Mouse (Mus musculus) CH12.LX (cell line): Measurements from ENCODE around the gene Fgfr2. TPM values are rescaled to one million over a fixed set of nuclear protein-coding genes. Genes with fewer than 3 reads are reported as not detected.

Experiments used
- DNase-seq: peaks from one replicate; pipeline ENCODE4 v3.0.0-alpha.2; 2013; ENCODE audit errors: extremely low read depth
- H3K27ac ChIP-seq: 2 replicates; pipeline ENCODE4 v1.5.1; 2012; ENCODE audit warnings: low read depth, mild to moderate bottlenecking, control low read depth, moderate library complexity; ENCODE audit not compliant: insufficient read depth
- H3K27me3 ChIP-seq: replicated peaks from 2 replicates; pipeline ENCODE3; 2012; ENCODE audit warnings: inconsistent platforms
- H3K36me3 ChIP-seq, 2 experiments: replicated peaks in 1 of 2; 2 replicates each; pipeline versions ENCODE3 to v1.6.1; 2012; ENCODE audit warnings: inconsistent platforms in 1 of 2, low read length in 1 of 2, mild to moderate bottlenecking in 1 of 2, mixed read lengths in 1 of 2, moderate library complexity in 1 of 2; ENCODE audit not compliant: control insufficient read depth in 1 of 2, insufficient read depth in 1 of 2
- H3K4me1 ChIP-seq, 2 experiments: 2 replicates each; pipeline ENCODE4 v1.6.1; 2012; ENCODE audit warnings: inconsistent platforms in 1 of 2, moderate library complexity in 1 of 2; ENCODE audit not compliant: insufficient read depth in 2 of 2, control insufficient read depth in 1 of 2
- H3K4me2 ChIP-seq: 2 replicates; pipeline ENCODE4 v1.6.1; 2012; ENCODE audit warnings: low read depth, mild to moderate bottlenecking, control low read depth; ENCODE audit not compliant: poor library complexity, insufficient read depth, severe bottlenecking
- H3K4me3 ChIP-seq, 3 experiments: fragments of 150-350 bp in 1 of 3; sonication (generic) in 1 of 3; replicated peaks in 1 of 3; 2 replicates each; pipeline versions ENCODE3 to v1.5.1; 2011 to 2012; ENCODE audit warnings: low read depth in 2 of 3, low read length in 2 of 3, mild to moderate bottlenecking in 2 of 3, moderate library complexity in 2 of 3, control low read depth in 1 of 3, improper control_type of control experiment in 1 of 3, inconsistent platforms in 1 of 3, mixed read lengths in 1 of 3; ENCODE audit not compliant: poor library complexity in 1 of 3
- H3K79me2 ChIP-seq: replicated peaks from 2 replicates; pipeline ENCODE4 v1.6.1; 2012; ENCODE audit warnings: mild to moderate bottlenecking, moderate library complexity; ENCODE audit not compliant: control insufficient read depth, poor library complexity, insufficient read depth, severe bottlenecking; ENCODE audit errors: extremely low read depth
- H3K9ac ChIP-seq: 2 replicates; pipeline ENCODE4 v1.6.1; 2012; ENCODE audit warnings: low read depth, mild to moderate bottlenecking, control low read depth, moderate library complexity; ENCODE audit not compliant: insufficient read depth
- H3K9me3 ChIP-seq: replicated peaks from 2 replicates; pipeline ENCODE3; 2012; ENCODE audit warnings: low read length, inconsistent platforms, mixed read lengths
- CHD1 ChIP-seq: IDR thresholded peaks from 2 replicates; pipeline ENCODE4 v1.6.1; 2012; ENCODE audit warnings: low read depth, low read length, improper control_type of control experiment, inconsistent platforms
- CTCF ChIP-seq, 2 experiments: IDR thresholded peaks in 1 of 2; conservative IDR thresholded peaks in 1 of 2; 2 replicates each; pipeline ENCODE4 v1.5.1; 2011 to 2012; ENCODE audit warnings: low read depth in 2 of 2, low read length in 2 of 2, improper control_type of control experiment in 1 of 2, inconsistent platforms in 1 of 2, mild to moderate bottlenecking in 1 of 2, moderate library complexity in 1 of 2
- E2F4 ChIP-seq: IDR thresholded peaks from 2 replicates; pipeline ENCODE4 v1.6.1; 2011; ENCODE audit warnings: low read depth, low read length, improper control_type of control experiment; ENCODE audit not compliant: insufficient replicate concordance
- ELF1 ChIP-seq: IDR thresholded peaks from 2 replicates; pipeline ENCODE4 v1.6.1; 2014; ENCODE audit warnings: low read depth, mild to moderate bottlenecking, inconsistent platforms, low read length, improper control_type of control experiment
- ETS1 ChIP-seq: conservative IDR thresholded peaks from 2 replicates; pipeline ENCODE4 v1.6.1; 2012; ENCODE audit warnings: low read depth, mild to moderate bottlenecking, inconsistent platforms, low read length, improper control_type of control experiment, moderate library complexity
- IRF4 ChIP-seq: IDR thresholded peaks from 2 replicates; pipeline ENCODE4 v1.6.1; 2014; ENCODE audit warnings: low read depth, mild to moderate bottlenecking, inconsistent platforms, low read length, improper control_type of control experiment
- JUND ChIP-seq: conservative IDR thresholded peaks from 2 replicates; pipeline ENCODE4 v1.6.1; 2011; ENCODE audit warnings: low read depth, low read length, improper control_type of control experiment
- KAT2A ChIP-seq: IDR thresholded peaks from 2 replicates; pipeline ENCODE4 v1.6.1; 2012; ENCODE audit warnings: low read length, improper control_type of control experiment, inconsistent platforms; ENCODE audit not compliant: insufficient replicate concordance
- MAFK ChIP-seq: IDR thresholded peaks from 2 replicates; pipeline ENCODE4 v1.6.1; 2011; ENCODE audit warnings: low read length, improper control_type of control experiment; ENCODE audit not compliant: insufficient replicate concordance
- MAX ChIP-seq: IDR thresholded peaks from 2 replicates; pipeline ENCODE4 v1.6.1; 2011; ENCODE audit warnings: low read length, improper control_type of control experiment
- MAZ ChIP-seq: IDR thresholded peaks from 2 replicates; pipeline ENCODE4 v1.6.1; 2012; ENCODE audit warnings: low read depth, mild to moderate bottlenecking, inconsistent platforms, low read length, improper control_type of control experiment, moderate library complexity
- MEF2A ChIP-seq: IDR thresholded peaks from 2 replicates; pipeline ENCODE4 v1.6.1; 2014; ENCODE audit warnings: low read depth, mild to moderate bottlenecking, inconsistent platforms, low read length, improper control_type of control experiment, borderline replicate concordance
- MXI1 ChIP-seq: IDR thresholded peaks from 2 replicates; pipeline ENCODE4 v1.6.1; 2011; ENCODE audit warnings: mild to moderate bottlenecking, low read depth, low read length, improper control_type of control experiment
- MYC ChIP-seq: IDR thresholded peaks from 2 replicates; pipeline ENCODE4 v1.6.1; 2011; ENCODE audit warnings: low read depth, mild to moderate bottlenecking, improper control_type of control experiment, low read length
- NELFE ChIP-seq: IDR thresholded peaks from 2 replicates; pipeline ENCODE4 v1.6.1; 2011; ENCODE audit warnings: low read depth, low read length, improper control_type of control experiment
- POLR2AphosphoS2 ChIP-seq: IDR thresholded peaks from 2 replicates; pipeline ENCODE4 v1.6.1; 2011; ENCODE audit warnings: low read depth, low read length, improper control_type of control experiment
- RCOR1 ChIP-seq: conservative IDR thresholded peaks from 2 replicates; pipeline ENCODE4 v1.6.1; 2012; ENCODE audit warnings: low read depth, mild to moderate bottlenecking, inconsistent platforms, low read length, improper control_type of control experiment
- SIN3A ChIP-seq: IDR thresholded peaks from 2 replicates; pipeline ENCODE4 v1.6.1; 2012; ENCODE audit warnings: low read length, improper control_type of control experiment, inconsistent platforms
- SMC3 ChIP-seq: IDR thresholded peaks from 2 replicates; pipeline ENCODE4 v1.6.1; 2011; ENCODE audit warnings: low read depth, low read length, improper control_type of control experiment
- TBP ChIP-seq: conservative IDR thresholded peaks from 2 replicates; pipeline ENCODE4 v1.6.1; 2011; ENCODE audit warnings: low read depth, low read length, improper control_type of control experiment
- UBTF ChIP-seq: IDR thresholded peaks from 2 replicates; pipeline ENCODE4 v1.6.1; 2012; ENCODE audit warnings: low read depth, mild to moderate bottlenecking, inconsistent platforms, low read length, improper control_type of control experiment, moderate library complexity
- USF1 ChIP-seq: IDR thresholded peaks from 2 replicates; pipeline ENCODE4 v1.6.1; 2014; ENCODE audit warnings: low read depth, mild to moderate bottlenecking, inconsistent platforms, low read length, improper control_type of control experiment
- USF2 ChIP-seq: conservative IDR thresholded peaks from 2 replicates; pipeline ENCODE4 v1.6.1; 2011; ENCODE audit warnings: low read depth, low read length, improper control_type of control experiment
- ZC3H11A ChIP-seq: IDR thresholded peaks from 2 replicates; pipeline ENCODE4 v1.6.1; 2012; ENCODE audit warnings: low read depth, mild to moderate bottlenecking, inconsistent platforms, low read length, improper control_type of control experiment
- ZMIZ1 ChIP-seq: IDR thresholded peaks from 2 replicates; pipeline ENCODE4 v1.6.1; 2012; ENCODE audit warnings: low read depth, mild to moderate bottlenecking, inconsistent platforms, low read length, improper control_type of control experiment
- ZNF384 ChIP-seq: IDR thresholded peaks from 2 replicates; pipeline ENCODE4 v1.6.1; 2012; ENCODE audit warnings: low read depth, low read length, improper control_type of control experiment, inconsistent platforms
- dilution Hi-C: fragments of 300-500 bp; cut with MboI; formaldehyde crosslinking; loops from 2 replicates; pipeline ENCODE4 v1.14.3; 2020; ENCODE audit warnings: low sequenced_read_pairs; ENCODE audit not compliant: extremely low pct_unique_long_range_greater_than_20kb, extremely low pct_ligation_motif_present
- in situ Hi-C: fragments of 300-500 bp; cut with MboI; formaldehyde crosslinking; loops from 3 replicates; pipeline ENCODE4 v1.14.3; 2019; ENCODE audit warnings: low sequenced_read_pairs, low pct_ligation_motif_present, low pct_unique_long_range_greater_than_20kb, mixed read lengths
- polyA plus RNA-seq: library from polyadenylated mRNA; unstranded; fragments of >175 nt; gene quantifications from 2 replicates; pipeline ENCODE4 v1.2.1, GENCODE M21; 2012; ENCODE audit warnings: low read depth; ENCODE audit not compliant: insufficient read length
- total RNA-seq, 2 experiments: library from RNA; depleted of rRNA; stranded (reverse); fragments of 300-350 nt in 1 of 2; fragments of >200 nt in 1 of 2; gene quantifications; 2 replicates each; pipeline ENCODE4 v1.2.3; 2012 to 2014

Fgfr2 gene
- total and polyA plus RNA-seq, 3 experiments: not detected

DNA sequence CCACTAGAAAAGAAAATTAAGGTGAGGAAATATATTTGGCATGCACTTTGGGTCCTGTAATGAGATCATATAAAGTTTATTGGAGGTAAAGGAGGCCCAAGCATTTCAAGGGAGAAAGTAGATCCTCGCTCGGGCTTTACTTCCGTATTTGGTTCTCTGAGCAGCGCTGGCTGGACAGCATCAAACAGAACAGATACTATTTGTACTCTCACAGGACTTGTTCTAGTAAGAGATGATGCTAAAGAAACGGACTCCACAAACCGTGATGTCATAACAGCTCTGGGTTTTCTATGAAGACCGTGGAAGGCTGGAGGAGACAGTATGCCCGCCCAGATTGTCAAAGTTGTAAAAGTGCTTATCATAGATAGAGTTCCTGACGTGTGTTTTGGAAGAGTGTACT lies 2595.8 kb downstream of the Fgfr2 start:
- dilution Hi-C loops: no loop called here
- H3K9me3 ChIP-seq: peaks cover 5% of the 10 kb centered on the region
- H3K4me2 ChIP-seq: no peak overlapping the region
- no peak overlapping the region for H3K9ac ChIP-seq
- no peaks in the 10 kb centered on the region for H3K27me3 ChIP-seq
- H3K27ac ChIP-seq: no peak overlapping the region
- TF ChIP-seq CHD1 (no peak), MAFK (no peak), KAT2A (no peak), MYC (no peak), CTCF (conservative IDR thresholded peaks at IDR 0.05 in 1 of 2, IDR thresholded peaks at IDR 0.05 in 1 of 2; ENCODE audit: low read depth in 2 of 2, low read length in 2 of 2) (no peak), RCOR1 (no peak), IRF4 (no peak), MEF2A (no peak), USF1 (no peak), MAZ (no peak), ZNF384 (no peak), SMC3 (no peak), MAX (no peak), ELF1 (no peak), E2F4 (no peak)
- no peak for DNase-seq
- no peak overlapping the region for H3K4me3 ChIP-seq
- no peaks in the 10 kb centered on the region for H3K4me1 ChIP-seq
- in situ Hi-C loops: no loop called here
- H3K36me3 ChIP-seq: peaks cover 8 to 38% of the 10 kb centered on the region in 2 experiments
- no peaks in the 10 kb centered on the region for H3K79me2 ChIP-seq

DNA sequence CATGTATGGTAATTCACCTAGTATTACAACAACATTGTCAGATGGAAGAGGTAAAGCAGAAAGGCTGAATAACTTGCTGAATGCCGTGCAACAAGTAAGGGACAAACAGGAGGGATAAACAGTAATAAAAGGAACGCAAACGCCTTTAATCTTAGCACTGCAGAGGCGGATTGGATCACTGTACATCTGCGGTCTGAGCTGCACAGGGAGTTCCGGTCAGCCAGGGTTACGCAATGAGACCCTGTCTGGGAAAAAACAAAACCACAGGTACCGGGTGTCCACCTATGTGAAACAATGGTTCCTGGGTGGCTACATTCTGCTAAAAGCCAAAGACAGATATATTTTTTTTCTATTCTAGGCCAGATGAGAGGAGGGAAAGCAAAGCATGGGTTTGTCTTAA lies 2599.7 kb downstream of the Fgfr2 start:
- DNase-seq: no peak
- Histone ChIP-seq H3K79me2 (peaks cover 2% of the 10 kb centered on the region; the same call in 1 of the 2 replicates), H3K4me1 (peaks cover 0 to 7% of the 10 kb centered on the region in 2 experiments; a peak in 2 of 4 replicates), H3K36me3 (peaks cover 0 to 8% of the 10 kb centered on the region in 2 experiments), H3K27me3 (no peaks in the 10 kb centered on the region), H3K9ac (no peak overlapping the region), H3K4me3 (no peak overlapping the region), H3K9me3 (peaks cover 4% of the 10 kb centered on the region), H3K4me2 (no peak overlapping the region), H3K27ac (no peak overlapping the region)
- dilution Hi-C loops (no loop called here), in situ Hi-C loops (loop anchor here (25.0 kb wide), 1 partner anchor 1761 kb away; no protein-coding TSS in a partner anchor)
- no peak for TF ChIP-seq SIN3A
- no peak for TF ChIP-seq UBTF
- no peak for TF ChIP-seq CHD1
- no peak for TF ChIP-seq E2F4
- TF ChIP-seq POLR2AphosphoS2: no peak
- no peak for TF ChIP-seq IRF4
- TF ChIP-seq ZNF384: no peak
- TF ChIP-seq MXI1: no peak
- TF ChIP-seq USF2: no peak
- no peak for TF ChIP-seq ETS1
- no peak for TF ChIP-seq NELFE
- TF ChIP-seq TBP: no peak
- no peak for TF ChIP-seq ZMIZ1
- TF ChIP-seq JUND: no peak
- no peak for TF ChIP-seq ZC3H11A
